27 mouse cellular contexts compared by ENCODE assay signal in the genomic region with DNA sequence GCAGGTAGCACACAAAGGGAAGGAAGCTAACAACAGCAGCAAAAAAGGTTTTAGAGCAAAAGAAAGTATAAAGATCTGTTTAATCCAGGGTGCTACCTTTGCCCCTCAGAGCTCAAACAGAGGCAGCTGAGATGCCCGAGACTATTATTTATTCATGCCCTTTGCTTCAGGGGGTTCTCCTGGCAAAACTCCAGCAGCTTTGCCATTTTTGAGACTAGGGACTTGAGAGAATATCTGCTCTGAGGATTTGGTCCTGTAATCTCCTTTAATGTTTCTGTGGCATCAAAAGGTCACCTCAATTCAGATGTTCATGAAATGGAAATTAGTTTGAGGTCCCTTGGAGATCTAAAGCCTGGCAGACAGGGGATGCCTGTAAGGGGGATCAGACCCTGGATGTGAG.
"Had no signal": no experiment of that assay in that cellular context is flagged by ENCODE, and none has a peak within 500 bp of the region (broad histone marks: within the 10 kb centered on the region; RNA-seq: fewer than 3 reads in every experiment).

No protein-coding gene starts in this region.

- H3K4me2 ChIP-seq: heart, embryonic 12.5 days; hindbrain, embryonic 12.5 days; hindbrain, embryonic 14.5 days; kidney, embryonic 15.5 days; limb, embryonic 13.5 days; limb, embryonic 15.5 days; liver, embryonic 12.5 days had no signal

- H3K4me1 ChIP-seq: heart, embryonic 10.5 days; hindbrain, embryonic 10.5 days; liver, embryonic 12.5 days had no signal

- ATAC-seq: hindbrain, embryonic 16.5 days; inflammation-experienced regulatory T-cells, adult 6 months; intestine, embryonic 16.5 days; liver, embryonic 12.5 days had no signal

- DNase-seq: gastrocnemius, adult 2 months; gastrocnemius, postnatal 10 days; gastrocnemius, postnatal 25 days; heart, adult 18-20 months; heart, postnatal 10 days; heart, postnatal 4 days; kidney, adult 11 months; kidney, adult 2 months; kidney, adult 9 months; kidney, postnatal 14 days; kidney, postnatal 36 days; layer of hippocampus, adult 9-11 months; layer of hippocampus, postnatal 36 days; left cerebral cortex, postnatal 4 days had no signal

- H3K4me3 ChIP-seq: gastrocnemius, adult 2 months; heart, embryonic 10.5 days; heart, embryonic 12.5 days; hindbrain, embryonic 10.5 days; hindbrain, embryonic 12.5 days; kidney, embryonic 15.5 days; limb, embryonic 13.5 days; limb, embryonic 15.5 days; liver, embryonic 12.5 days had no signal

- H3K9me3 ChIP-seq: heart, embryonic 10.5 days; heart, embryonic 12.5 days; hindbrain, embryonic 10.5 days; hindbrain, embryonic 12.5 days; kidney, embryonic 15.5 days; limb, embryonic 13.5 days; limb, embryonic 15.5 days; liver, embryonic 12.5 days had no signal

- H3K36me3 ChIP-seq: heart, embryonic 10.5 days; heart, embryonic 12.5 days; hindbrain, embryonic 10.5 days; hindbrain, embryonic 12.5 days; kidney, embryonic 15.5 days; limb, embryonic 13.5 days; limb, embryonic 15.5 days; liver, embryonic 12.5 days had no signal

- H3K27me3 ChIP-seq: heart, embryonic 12.5 days; hindbrain, embryonic 12.5 days; kidney, embryonic 15.5 days; liver, embryonic 12.5 days had no signal

- H3K27ac ChIP-seq: gastrocnemius, adult 2 months; heart, embryonic 10.5 days; hindbrain, embryonic 10.5 days; hindbrain, embryonic 12.5 days; hindbrain, embryonic 14.5 days; kidney, embryonic 15.5 days; kidney, postnatal 0 days; limb, embryonic 13.5 days; limb, embryonic 15.5 days; liver, embryonic 12.5 days had no signal

- H3K9ac ChIP-seq: heart, embryonic 12.5 days; hindbrain, embryonic 12.5 days; hindbrain, embryonic 14.5 days; kidney, embryonic 15.5 days; limb, embryonic 13.5 days; limb, embryonic 15.5 days; liver, embryonic 12.5 days had no signal
